Mouse (Mus musculus): ENCODE data around the gene Ifrd2.

DNA sequence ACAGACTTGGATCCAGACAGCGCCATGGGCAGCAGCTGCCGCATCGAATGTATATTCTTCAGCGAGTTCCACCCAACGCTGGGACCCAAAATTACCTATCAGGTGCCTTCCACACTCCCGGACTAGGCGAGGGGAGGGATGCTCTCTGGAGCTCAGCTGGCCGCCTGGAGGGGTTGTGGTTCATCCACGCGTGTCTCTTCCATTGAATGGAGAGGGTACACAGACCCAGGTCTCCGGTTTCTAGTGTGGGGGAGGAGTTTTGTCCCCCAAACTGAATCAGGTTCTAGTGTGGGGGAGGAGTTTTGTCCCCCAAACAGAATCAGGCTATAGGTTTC is 45.1 kb upstream of the Ifrd2 start:
- no peak for TF ChIP-seq CTCF (IDR thresholded peaks at IDR 0.05; ENCODE audit: extremely low read depth, insufficient read length, insufficient replicate concordance, low read depth, low read length)
- no peak for TF ChIP-seq POLR2A (IDR thresholded peaks at IDR 0.05; ENCODE audit: low read depth, low read length)

All from small intestine, adult 2 months (tissue).